Mouse (Mus musculus) brain, embryonic 14.5 days (tissue): ENCODE results near the gene Slc22a4.

Experiments
- CTCF ChIP-seq: fragments of 200-500 bp; IDR thresholded peaks from 2 replicates; pipeline ENCODE4 v1.5.1; 2012; ENCODE audit warnings: inconsistent platforms, mild to moderate bottlenecking, moderate library complexity, borderline replicate concordance; ENCODE audit not compliant: insufficient read depth, insufficient read length; ENCODE audit errors: extremely low read depth
- POLR2A ChIP-seq: fragments of 200-500 bp; IDR thresholded peaks from 2 replicates; pipeline ENCODE4 v1.6.1; 2012; ENCODE audit warnings: mild to moderate bottlenecking, inconsistent platforms, borderline replicate concordance; ENCODE audit not compliant: poor library complexity, insufficient read depth, insufficient read length, severe bottlenecking; ENCODE audit errors: extremely low read depth

DNA sequence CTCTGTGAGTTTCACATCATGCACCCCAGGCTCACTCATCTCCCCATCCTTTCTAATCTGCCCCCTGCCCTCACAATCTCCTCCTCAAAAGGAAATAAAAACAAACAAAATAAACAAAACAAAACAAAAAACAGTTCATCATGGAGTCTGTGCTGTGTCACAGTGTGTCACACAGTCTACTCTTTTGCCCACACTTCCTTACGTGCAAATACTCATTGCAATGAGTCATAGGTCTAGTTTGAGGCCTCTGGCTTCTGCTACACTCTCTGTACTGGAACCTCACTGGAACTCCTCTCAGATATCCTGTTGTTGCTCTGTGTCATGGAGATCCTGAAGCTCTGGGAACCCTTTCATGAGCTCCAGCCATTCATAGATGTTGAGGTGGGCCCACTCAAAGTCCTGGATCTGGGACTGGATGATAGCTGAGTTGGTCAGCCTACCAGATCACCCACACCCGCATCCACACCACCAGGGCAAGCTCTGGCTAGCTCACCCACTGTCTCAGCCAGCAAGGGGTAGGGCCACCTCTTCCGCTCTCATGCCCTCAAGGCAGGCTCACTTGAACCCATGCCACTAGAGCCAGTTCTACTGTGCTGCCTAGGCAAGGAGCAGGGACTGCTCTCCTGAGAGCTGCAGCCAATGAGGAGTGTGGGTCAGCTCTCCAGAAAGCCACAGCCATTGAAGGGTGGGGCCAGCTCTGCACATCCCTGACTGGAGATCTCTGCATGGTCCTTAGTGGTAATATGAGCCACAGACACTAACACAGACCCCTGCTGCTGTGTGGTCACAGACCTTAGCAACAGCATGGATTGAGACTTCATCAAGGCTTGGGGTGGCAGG, 8.8 kb downstream of the Slc22a4 start:
- no peak for TF ChIP-seq POLR2A
- TF ChIP-seq CTCF: no peak
